Mouse (Mus musculus) thymus, adult 2 months (tissue): ENCODE measurements around the gene Acss1.

Experiments
- CTCF ChIP-seq: fragments of 200-500 bp; IDR thresholded peaks from 2 replicates; pipeline ENCODE4 v1.5.1; 2012; ENCODE audit warnings: mild to moderate bottlenecking, control low read depth, low read length, moderate library complexity, borderline replicate concordance; ENCODE audit not compliant: control insufficient read depth, poor library complexity, insufficient read depth; ENCODE audit errors: extremely low read depth
- POLR2A ChIP-seq: fragments of 200-500 bp; IDR thresholded peaks from 2 replicates; pipeline ENCODE4 v1.6.1; 2012; ENCODE audit warnings: mild to moderate bottlenecking, low read length, control low read depth, moderate library complexity; ENCODE audit not compliant: control insufficient read depth, poor library complexity, insufficient read depth; ENCODE audit errors: extremely low read depth

- TF ChIP-seq CTCF (no peak), POLR2A (no peak)
These were observed 44.3 kb downstream of the Acss1 start for GRCm38 (mm10) chr2:150623957-150624356.
